Mouse (Mus musculus): Measurements from ENCODE around the gene Ggta1. TPM values are rescaled to one million over a fixed set of nuclear protein-coding genes. Genes with fewer than 3 reads are reported as not detected.

Gene Ggta1
- polyA plus RNA-seq, 1 experiment from 2014 or later = 38.1 TPM

DNA sequence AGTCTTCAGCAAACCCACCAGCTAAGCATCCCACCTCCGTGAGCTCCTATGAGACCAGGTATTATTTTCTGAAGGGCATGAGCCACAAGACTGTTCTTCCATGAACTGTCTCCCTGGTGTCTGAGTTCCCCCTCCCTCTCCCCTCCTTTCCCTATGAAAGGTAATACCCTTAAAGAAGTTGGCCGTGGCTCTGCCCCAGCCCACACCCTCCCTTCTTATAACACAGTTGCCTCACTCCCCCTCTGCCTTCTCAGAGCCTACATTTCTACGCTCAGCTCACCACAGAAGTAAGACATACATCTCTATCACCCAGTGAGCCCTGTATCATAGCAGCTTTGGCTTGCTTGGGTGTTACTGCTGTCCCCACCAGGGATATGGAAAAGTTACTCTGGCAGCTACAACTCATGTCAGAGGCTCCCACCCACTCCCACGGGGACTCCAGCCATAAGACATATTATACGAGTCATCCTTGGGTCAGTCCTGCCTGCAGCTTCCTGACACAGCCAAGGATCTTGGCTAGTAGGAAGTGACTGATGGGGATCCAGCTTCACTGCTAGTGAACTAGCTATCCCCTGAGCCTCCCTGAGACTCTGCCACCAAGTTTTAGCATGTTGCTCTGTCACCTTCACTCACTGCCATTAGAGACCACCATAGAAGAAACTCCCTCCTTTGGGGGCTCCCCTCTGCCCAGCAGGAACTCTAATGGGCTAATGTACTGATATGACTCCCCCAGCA lies 33.4 kb upstream of the Ggta1 start:
- no peak overlapping the region for H3K4me3 ChIP-seq (ENCODE audit: low read depth, low read length)
- no peaks in the 10 kb centered on the region for H3K9me3 ChIP-seq (replicated peaks; ENCODE audit: control insufficient read depth, low read length)
- no peak overlapping the region for H3K9ac ChIP-seq (ENCODE audit: low read depth, low read length)
- no peak overlapping the region for H3K27ac ChIP-seq (ENCODE audit: low read depth, low read length)
- WGBS (ENCODE audit: insufficient replicate concordance) = 54% methylated on average over 5 of the region's 5 CpGs
- H3K4me1 ChIP-seq (ENCODE audit: control insufficient read depth, insufficient read depth, low read length) = peaks cover 16% of the 10 kb centered on the region
- ATAC-seq (replicated peaks; ENCODE audit: insufficient number of reproducible peaks, low FRiP score, low TSS enrichment) = no peak
- no peaks in the 10 kb centered on the region for H3K36me3 ChIP-seq (ENCODE audit: control insufficient read depth, insufficient read depth, low read length)
- H3K4me2 ChIP-seq = no peak overlapping the region
- H3K27me3 ChIP-seq (ENCODE audit: control insufficient read depth, insufficient read depth, low read length) = no peaks in the 10 kb centered on the region; the same call in 1 of the 2 replicates

DNA sequence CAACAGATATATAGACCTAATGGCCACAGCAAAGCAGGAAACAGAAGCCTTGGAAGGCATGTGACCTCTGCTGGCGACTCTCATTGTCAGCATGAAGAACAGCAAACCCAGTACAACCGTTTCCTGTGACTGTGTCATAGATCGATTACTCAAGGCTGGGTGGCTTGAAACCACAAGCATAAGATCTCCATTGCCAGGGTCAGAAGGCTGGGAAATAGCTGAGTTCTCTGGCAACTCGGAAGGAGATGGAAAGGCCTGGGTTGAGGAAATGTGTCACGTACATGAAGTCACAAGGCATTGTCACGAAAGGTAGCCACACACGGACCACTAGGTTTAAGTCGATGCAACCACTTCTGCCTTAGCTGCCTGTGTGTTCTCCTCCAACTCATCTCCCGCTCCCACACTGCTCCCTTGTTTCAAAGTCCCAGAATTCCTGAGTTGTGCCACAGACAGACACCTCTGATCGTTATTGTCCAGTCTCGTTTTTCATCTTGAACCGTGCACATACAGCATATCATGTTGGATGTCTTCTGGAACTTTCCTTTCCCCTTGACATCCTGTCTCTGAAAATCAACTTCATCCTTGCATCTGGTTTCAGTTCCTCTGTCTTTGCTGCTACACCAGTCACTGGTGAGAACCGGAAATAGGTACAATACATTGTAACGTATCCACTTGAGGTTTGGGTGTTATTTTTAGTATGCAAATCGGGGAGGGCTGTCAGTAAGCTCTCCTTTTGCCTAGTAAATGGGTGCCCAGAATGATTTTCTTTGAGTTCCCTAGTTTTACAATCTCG lies 32.7 kb upstream of the Ggta1 start:
- no peak for ATAC-seq (replicated peaks; ENCODE audit: insufficient number of reproducible peaks, low FRiP score, low TSS enrichment)
- H3K36me3 ChIP-seq (ENCODE audit: control insufficient read depth, insufficient read depth, low read length) = no peaks in the 10 kb centered on the region
- peak overlapping the region; percentile 47; the same call in 1 of the 2 replicates for H3K27ac ChIP-seq (ENCODE audit: low read depth, low read length)
- WGBS (ENCODE audit: insufficient replicate concordance) = 66% methylated on average over 16 of the region's 16 CpGs
- no peak overlapping the region for H3K4me3 ChIP-seq (ENCODE audit: low read depth, low read length)
- H3K27me3 ChIP-seq (ENCODE audit: control insufficient read depth, insufficient read depth, low read length) = no peaks in the 10 kb centered on the region; the same call in 1 of the 2 replicates
- no peak overlapping the region for H3K4me2 ChIP-seq
- no peak overlapping the region for H3K9ac ChIP-seq (ENCODE audit: low read depth, low read length)
- H3K4me1 ChIP-seq (ENCODE audit: control insufficient read depth, insufficient read depth, low read length) = peaks cover 17% of the 10 kb centered on the region
- H3K9me3 ChIP-seq (replicated peaks; ENCODE audit: control insufficient read depth, low read length) = no peaks in the 10 kb centered on the region

DNA sequence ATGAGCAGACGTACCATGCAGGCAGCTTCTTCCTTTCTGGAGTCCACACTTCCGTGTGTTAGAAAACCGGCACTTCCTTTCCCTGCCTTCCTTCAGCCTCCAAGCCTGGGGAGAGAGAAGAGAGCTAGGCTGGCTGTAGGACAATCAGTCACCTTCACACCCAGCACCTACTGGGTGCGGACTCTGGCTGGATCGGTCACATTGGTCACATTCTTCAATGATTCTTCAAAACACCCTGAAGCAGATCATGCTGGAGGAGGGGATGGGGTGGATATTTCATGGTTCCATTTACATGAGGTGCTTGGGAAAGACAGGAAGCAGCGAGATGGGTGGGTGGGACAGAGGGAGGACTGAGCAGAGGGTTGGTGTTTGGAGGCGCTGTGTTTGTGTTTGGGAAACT lies 30.5 kb upstream of the Ggta1 start:
- no peak for ATAC-seq (replicated peaks; ENCODE audit: insufficient number of reproducible peaks, low FRiP score, low TSS enrichment)
- 78% methylated on average over 7 of the region's 7 CpGs for WGBS (ENCODE audit: insufficient replicate concordance)
- H3K27ac ChIP-seq (ENCODE audit: low read depth, low read length) = no peak overlapping the region
- no peaks in the 10 kb centered on the region for H3K9me3 ChIP-seq (replicated peaks; ENCODE audit: control insufficient read depth, low read length)
- no peaks in the 10 kb centered on the region for H3K36me3 ChIP-seq (ENCODE audit: control insufficient read depth, insufficient read depth, low read length)
- H3K4me3 ChIP-seq (ENCODE audit: low read depth, low read length) = no peak overlapping the region
- no peaks in the 10 kb centered on the region; the same call in 1 of the 2 replicates for H3K27me3 ChIP-seq (ENCODE audit: control insufficient read depth, insufficient read depth, low read length)
- H3K4me2 ChIP-seq = no peak overlapping the region
- H3K9ac ChIP-seq (ENCODE audit: low read depth, low read length) = no peak overlapping the region
- peaks cover 16% of the 10 kb centered on the region for H3K4me1 ChIP-seq (ENCODE audit: control insufficient read depth, insufficient read depth, low read length)

DNA sequence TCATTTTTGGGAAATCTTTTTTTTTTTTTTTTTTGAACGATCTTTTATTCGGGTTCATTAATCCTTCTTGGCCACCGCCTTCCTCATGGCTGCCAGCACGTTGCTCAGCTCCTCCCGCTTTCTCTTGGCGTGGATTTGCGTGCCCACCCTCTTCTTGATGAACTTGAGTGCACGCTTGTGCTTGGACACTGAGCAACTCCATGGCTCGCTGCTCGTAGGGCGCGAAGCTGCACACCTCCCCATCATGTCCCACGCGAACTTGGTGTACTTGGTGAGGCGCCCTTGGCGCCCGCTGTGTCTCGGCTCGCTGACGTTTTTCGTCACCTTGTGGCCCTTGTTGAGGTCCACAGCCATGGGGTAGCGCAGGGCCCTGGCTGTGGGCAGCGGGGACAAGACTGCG lies 28.1 kb upstream of the Ggta1 start:
- Histone ChIP-seq H3K27ac (ENCODE audit: low read depth, low read length) (no peak overlapping the region), H3K4me2 (no peak overlapping the region), H3K9ac (ENCODE audit: low read depth, low read length) (no peak overlapping the region), H3K27me3 (ENCODE audit: control insufficient read depth, insufficient read depth, low read length) (no peaks in the 10 kb centered on the region; the same call in 1 of the 2 replicates), H3K9me3 (replicated peaks; ENCODE audit: control insufficient read depth, low read length) (no peaks in the 10 kb centered on the region), H3K36me3 (ENCODE audit: control insufficient read depth, insufficient read depth, low read length) (no peaks in the 10 kb centered on the region), H3K4me1 (ENCODE audit: control insufficient read depth, insufficient read depth, low read length) (peaks cover 20% of the 10 kb centered on the region), H3K4me3 (ENCODE audit: low read depth, low read length) (no peak overlapping the region)
- ATAC-seq (replicated peaks; ENCODE audit: insufficient number of reproducible peaks, low FRiP score, low TSS enrichment) = no peak
- WGBS (ENCODE audit: insufficient replicate concordance) = 84% methylated on average over 24 of the region's 24 CpGs

DNA sequence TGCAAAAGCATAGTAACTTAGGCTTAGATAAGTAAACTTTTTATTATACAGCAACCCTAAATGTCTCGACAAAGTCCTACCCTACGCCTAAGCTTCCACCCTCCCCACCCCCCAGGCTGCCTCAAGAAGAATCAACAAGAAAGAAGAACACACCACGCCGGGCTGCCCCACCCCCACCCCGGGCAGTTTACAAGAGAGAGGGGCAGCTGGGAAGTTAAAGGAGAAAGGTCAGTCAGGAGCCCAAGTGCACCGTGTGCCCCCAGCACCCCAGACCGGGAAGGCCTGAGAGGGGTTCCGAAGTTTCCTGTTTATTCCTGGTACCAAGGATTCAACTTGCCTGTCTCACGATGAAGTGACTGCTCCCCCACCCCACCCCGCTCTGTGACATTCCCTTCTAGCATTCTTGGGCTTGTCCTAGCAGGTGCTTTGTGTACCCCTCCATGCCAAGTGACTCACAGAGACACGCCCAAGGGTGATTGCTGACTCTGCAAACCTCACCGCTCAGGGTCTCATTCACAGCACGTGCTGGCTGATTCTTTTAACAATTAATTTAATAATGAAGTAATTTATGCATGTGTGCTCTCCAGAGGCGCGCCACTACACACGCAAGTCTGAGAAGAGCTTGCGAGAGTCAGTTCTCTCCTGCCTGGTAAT lies 27.6 kb upstream of the Ggta1 start:
- peaks cover 14% of the 10 kb centered on the region for H3K4me1 ChIP-seq (ENCODE audit: control insufficient read depth, insufficient read depth, low read length)
- 36% methylated on average over 17 of the region's 17 CpGs for WGBS (ENCODE audit: insufficient replicate concordance)
- no peak for ATAC-seq (replicated peaks; ENCODE audit: insufficient number of reproducible peaks, low FRiP score, low TSS enrichment)

DNA sequence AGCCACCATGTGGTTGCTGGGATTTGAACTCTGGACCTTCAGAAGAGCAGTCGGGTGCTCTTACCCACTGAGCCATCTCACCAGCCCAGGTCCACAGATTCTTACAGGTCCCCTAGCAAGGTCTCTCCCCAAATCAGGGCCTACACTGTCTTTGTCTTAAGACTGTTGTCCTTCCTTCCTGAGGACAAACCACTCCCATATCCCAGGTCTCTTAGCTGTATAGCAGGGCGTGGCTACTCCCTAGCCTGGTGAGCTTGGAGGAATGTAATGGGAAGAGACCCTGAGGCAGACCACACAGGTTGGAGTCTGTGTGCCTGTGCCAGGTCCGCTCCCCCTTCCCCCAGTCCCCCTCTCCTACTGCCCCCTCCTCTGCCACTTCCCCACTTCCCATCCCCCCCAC lies 24.7 kb upstream of the Ggta1 start:
- 67% methylated on average over 3 of the region's 3 CpGs for WGBS (ENCODE audit: insufficient replicate concordance)
- peaks cover 13% of the 10 kb centered on the region for H3K4me1 ChIP-seq (ENCODE audit: control insufficient read depth, insufficient read depth, low read length)
- no peaks in the 10 kb centered on the region for H3K9me3 ChIP-seq (replicated peaks; ENCODE audit: control insufficient read depth, low read length)
- no peak overlapping the region for H3K4me2 ChIP-seq
- no peak for ATAC-seq (replicated peaks; ENCODE audit: insufficient number of reproducible peaks, low FRiP score, low TSS enrichment)
- no peak overlapping the region for H3K4me3 ChIP-seq (ENCODE audit: low read depth, low read length)
- H3K27me3 ChIP-seq (ENCODE audit: control insufficient read depth, insufficient read depth, low read length) = no peaks in the 10 kb centered on the region
- H3K27ac ChIP-seq (ENCODE audit: low read depth, low read length) = no peak overlapping the region
- H3K9ac ChIP-seq (ENCODE audit: low read depth, low read length) = no peak overlapping the region
- H3K36me3 ChIP-seq (ENCODE audit: control insufficient read depth, insufficient read depth, low read length) = no peaks in the 10 kb centered on the region

More for the DNA sequence above, 27.6 kb upstream of the Ggta1 start:
- peak overlapping the region; percentile 43 for H3K4me2 ChIP-seq
- H3K27me3 ChIP-seq (ENCODE audit: control insufficient read depth, insufficient read depth, low read length) = no peaks in the 10 kb centered on the region; the same call in 1 of the 2 replicates
- peak overlapping the region; percentile 50; the same call in 1 of the 2 replicates for H3K9ac ChIP-seq (ENCODE audit: low read depth, low read length)
- H3K9me3 ChIP-seq (replicated peaks; ENCODE audit: control insufficient read depth, low read length) = no peaks in the 10 kb centered on the region
- H3K4me3 ChIP-seq (ENCODE audit: low read depth, low read length) = no peak overlapping the region
- no peak overlapping the region for H3K27ac ChIP-seq (ENCODE audit: low read depth, low read length)
- H3K36me3 ChIP-seq (ENCODE audit: control insufficient read depth, insufficient read depth, low read length) = no peaks in the 10 kb centered on the region

DNA sequence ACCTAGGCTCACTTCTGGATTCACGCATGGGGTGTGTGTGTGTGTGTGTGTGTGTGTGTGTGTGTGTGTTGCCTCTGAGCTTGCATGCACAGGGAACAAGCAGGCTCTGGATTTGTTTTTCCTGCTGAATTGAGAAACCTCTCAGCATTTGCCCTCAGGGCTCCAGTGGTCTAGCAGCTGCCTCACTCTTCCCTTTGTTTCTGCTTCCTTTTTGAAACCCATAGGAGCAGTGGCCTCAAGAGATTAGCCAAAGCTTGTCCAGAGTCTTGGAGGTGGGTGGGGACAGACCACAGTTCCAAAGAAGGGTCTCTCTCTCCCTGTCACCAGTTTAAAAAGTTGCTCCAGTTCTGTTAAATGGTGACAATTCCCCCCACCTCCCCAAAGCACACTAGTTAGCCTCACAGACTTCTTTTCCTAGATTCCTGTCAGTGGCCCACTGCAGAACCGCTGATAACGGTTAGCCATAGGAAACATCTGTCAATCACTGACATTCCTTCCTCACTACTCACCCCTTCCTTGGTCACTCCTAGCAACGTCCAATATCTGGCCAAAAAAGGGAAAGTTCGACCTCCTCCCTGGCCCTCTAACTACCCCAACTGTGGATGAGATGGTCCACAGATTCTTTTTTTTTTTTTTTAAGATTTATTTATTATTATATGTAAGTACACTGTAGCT lies 24.1 kb upstream of the Ggta1 start:
- peak overlapping the region; percentile 70 for H3K27ac ChIP-seq (ENCODE audit: low read depth, low read length)
- ATAC-seq (replicated peaks; ENCODE audit: insufficient number of reproducible peaks, low FRiP score, low TSS enrichment) = peak; percentile 35; the same call in 1 of the 2 replicates
- 17% methylated on average over 5 of the region's 5 CpGs for WGBS (ENCODE audit: insufficient replicate concordance)

DNA sequence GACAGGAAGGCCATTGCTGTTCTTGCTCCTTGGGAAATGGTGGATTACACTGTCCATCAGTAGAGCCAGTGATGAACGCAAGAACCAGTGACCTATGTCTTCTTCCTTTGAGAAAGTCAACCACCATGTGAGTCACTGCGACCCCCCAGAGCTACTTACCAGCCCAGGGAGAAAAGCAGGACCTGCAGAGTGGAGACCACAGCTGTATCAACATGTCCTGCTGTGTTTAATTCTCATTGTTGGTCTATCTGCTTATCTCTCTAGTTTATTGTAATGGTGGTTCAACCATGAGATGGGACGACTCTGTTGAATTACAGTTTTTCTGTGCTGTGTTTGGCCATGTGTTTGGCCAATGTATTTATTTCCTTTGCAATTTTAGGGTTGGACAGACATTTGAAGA lies 21.1 kb upstream of the Ggta1 start:
- 79% methylated on average over 3 of the region's 3 CpGs for WGBS (ENCODE audit: insufficient replicate concordance)
- no peaks in the 10 kb centered on the region for H3K9me3 ChIP-seq (replicated peaks; ENCODE audit: control insufficient read depth, low read length)
- no peak for ATAC-seq (replicated peaks; ENCODE audit: insufficient number of reproducible peaks, low FRiP score, low TSS enrichment)
- no peak overlapping the region for H3K27ac ChIP-seq (ENCODE audit: low read depth, low read length)
- H3K9ac ChIP-seq (ENCODE audit: low read depth, low read length) = no peak overlapping the region
- no peak overlapping the region for H3K4me2 ChIP-seq
- H3K4me3 ChIP-seq (ENCODE audit: low read depth, low read length) = no peak overlapping the region
- no peaks in the 10 kb centered on the region for H3K36me3 ChIP-seq (ENCODE audit: control insufficient read depth, insufficient read depth, low read length)
- H3K27me3 ChIP-seq (ENCODE audit: control insufficient read depth, insufficient read depth, low read length) = no peaks in the 10 kb centered on the region
- H3K4me1 ChIP-seq (ENCODE audit: control insufficient read depth, insufficient read depth, low read length) = peaks cover 22% of the 10 kb centered on the region

More for the DNA sequence above, 24.1 kb upstream of the Ggta1 start:
- no peaks in the 10 kb centered on the region for H3K36me3 ChIP-seq (ENCODE audit: control insufficient read depth, insufficient read depth, low read length)
- H3K9me3 ChIP-seq (replicated peaks; ENCODE audit: control insufficient read depth, low read length) = no peaks in the 10 kb centered on the region
- no peak overlapping the region for H3K9ac ChIP-seq (ENCODE audit: low read depth, low read length)
- no peak overlapping the region for H3K4me3 ChIP-seq (ENCODE audit: low read depth, low read length)
- no peak overlapping the region for H3K4me2 ChIP-seq
- peaks cover 13% of the 10 kb centered on the region for H3K4me1 ChIP-seq (ENCODE audit: control insufficient read depth, insufficient read depth, low read length)
- H3K27me3 ChIP-seq (ENCODE audit: control insufficient read depth, insufficient read depth, low read length) = no peaks in the 10 kb centered on the region

All from heart, embryonic 11.5 days (tissue).